Mouse (Mus musculus) liver, embryonic 15.5 days (tissue): ENCODE data around the gene Asic3. TPM values are rescaled to one million over a fixed set of nuclear protein-coding genes. Genes with fewer than 3 reads are reported as not detected.
"Not testable (repeated sequence)": the region's sequence is repeated elsewhere in the genome, so short reads cannot be mapped to it uniquely, and the experiment has no call there.

Experiments
- ATAC-seq: fragments of 200-750 bp; cut with Nextera tagmentation; 2 replicates; pipeline ENCODE4 v1.8.0; 2017; ENCODE audit warnings: moderate number of reproducible peaks, mild to moderate bottlenecking, moderate library complexity; ENCODE audit not compliant: insufficient read depth
- H3K27ac ChIP-seq: fragments of 300-500 bp; sonication (generic); replicated peaks from 2 replicates; pipeline ENCODE4 v1.5.1; 2015; ENCODE audit warnings: mild to moderate bottlenecking, inconsistent platforms
- H3K27me3 ChIP-seq: fragments of 300-500 bp; sonication (generic); 2 replicates; pipeline ENCODE4 v1.6.1; 2015; ENCODE audit warnings: mild to moderate bottlenecking, inconsistent platforms
- H3K36me3 ChIP-seq: fragments of 300-500 bp; sonication (generic); replicated peaks from 2 replicates; pipeline ENCODE4 v1.6.1; 2015; ENCODE audit warnings: moderate library complexity, mild to moderate bottlenecking, inconsistent platforms
- H3K4me1 ChIP-seq: fragments of 300-500 bp; sonication (generic); replicated peaks from 2 replicates; pipeline ENCODE4 v1.6.1; 2015; ENCODE audit warnings: inconsistent platforms
- H3K4me2 ChIP-seq: fragments of 300-500 bp; sonication (generic); 2 replicates; pipeline ENCODE4 v1.6.1; 2015; ENCODE audit warnings: moderate library complexity, mild to moderate bottlenecking, inconsistent platforms
- H3K4me3 ChIP-seq: fragments of 300-500 bp; sonication (generic); replicated peaks from 2 replicates; pipeline ENCODE4 v1.5.1; 2015; ENCODE audit warnings: mild to moderate bottlenecking, inconsistent platforms
- H3K9ac ChIP-seq: fragments of 300-500 bp; sonication (generic); 2 replicates; pipeline ENCODE4 v1.6.1; 2015; ENCODE audit warnings: moderate library complexity, mild to moderate bottlenecking, inconsistent platforms
- H3K9me3 ChIP-seq: fragments of 300-500 bp; sonication (generic); replicated peaks from 2 replicates; pipeline ENCODE4 v1.6.1; 2016; ENCODE audit warnings: inconsistent platforms
- WGBS: fragments of 180-500 bp; shearing (Covaris S2); methylation state at CpG from one replicate; pipeline ENCODE4 v1.1.7; 2015; ENCODE audit warnings: mixed read lengths; ENCODE audit not compliant: insufficient replicate concordance; 5-methylcytosine and 5-hydroxymethylcytosine counted together
- polyA plus RNA-seq: library from polyadenylated mRNA; unstranded; fragments of >200 nt; fragmentation: Nextera tagmentation; extraction: Ambion mirVana; gene quantifications from 2 replicates; pipeline ENCODE4 v1.2.1, GENCODE M21; 2015

The Asic3 gene
- polyA plus RNA-seq, 1 experiment from 2014 or later, result not detected

- Histone ChIP-seq H3K9me3 (no peaks in the 10 kb centered on the region), H3K36me3 (no peaks in the 10 kb centered on the region), H3K27ac (no peak overlapping the region), H3K4me3 (peak overlapping the region; percentile 46), H3K4me2 (peak overlapping the region; percentile 73), H3K4me1 (peaks cover 49% of the 10 kb centered on the region), H3K27me3 (peaks cover 50% of the 10 kb centered on the region), H3K9ac (peak overlapping the region; percentile 32; the same call in 1 of the 2 replicates)
- WGBS, result 22% methylated on average over 26 of the region's 26 CpGs
- ATAC-seq, result no peak
Observed at GRCm38 (mm10) chr5:24388246-24388915, 24.8 kb upstream of the Asic3 start.

GRCm38 (mm10) chr5:24389011-24389657 lies 24.1 kb upstream of the Asic3 start:
- no peak for ATAC-seq
- Histone ChIP-seq H3K4me1 (peaks cover 49% of the 10 kb centered on the region), H3K27me3 (peaks cover 50% of the 10 kb centered on the region), H3K9me3 (no peaks in the 10 kb centered on the region), H3K9ac (no peak overlapping the region), H3K4me3 (no peak overlapping the region), H3K36me3 (no peaks in the 10 kb centered on the region), H3K4me2 (no peak overlapping the region; the same call in 1 of the 2 replicates), H3K27ac (no peak overlapping the region)
- WGBS, result 43% methylated on average over 7 of the region's 7 CpGs

- H3K9me3 ChIP-seq, result no peaks in the 10 kb centered on the region
- H3K36me3 ChIP-seq, result no peaks in the 10 kb centered on the region
- peaks cover 47% of the 10 kb centered on the region for H3K27me3 ChIP-seq
- H3K4me2 ChIP-seq, result no peak overlapping the region
- H3K4me3 ChIP-seq, result no peak overlapping the region
- 64% methylated on average over 4 of the region's 4 CpGs for WGBS
- H3K27ac ChIP-seq, result no peak overlapping the region
- H3K4me1 ChIP-seq, result peaks cover 45% of the 10 kb centered on the region
- ATAC-seq, result no peak
- H3K9ac ChIP-seq, result no peak overlapping the region
Observed at GRCm38 (mm10) chr5:24389658-24390020, 23.6 kb upstream of the Asic3 start.

- H3K27me3 ChIP-seq, result peaks cover 25% of the 10 kb centered on the region
- H3K4me2 ChIP-seq, result no peak within 1 kb of the TSS
- H3K36me3 ChIP-seq, result no peaks in the 10 kb centered on the region
- WGBS, result 74% methylated on average over 7 of the region's 7 CpGs
- H3K9me3 ChIP-seq, result no peaks in the 10 kb centered on the region
- H3K9ac ChIP-seq, result no peak within 1 kb of the TSS
- no peak for ATAC-seq
- H3K27ac ChIP-seq, result no peak within 1 kb of the TSS
- peaks cover 54% of the 10 kb centered on the region for H3K4me1 ChIP-seq
- no peak within 1 kb of the TSS for H3K4me3 ChIP-seq
Observed at GRCm38 (mm10) chr5:24391864-24392263, 21.3 kb upstream of the Asic3 start, which contains the start of gene Atg9b. Atg9b (minus strand) TSS chr5:24392143.

- peaks cover 48% of the 10 kb centered on the region for H3K4me1 ChIP-seq
- no peaks in the 10 kb centered on the region for H3K9me3 ChIP-seq
- 65% methylated on average over 7 of the region's 7 CpGs for WGBS
- no peak overlapping the region for H3K4me2 ChIP-seq
- ATAC-seq, result no peak
- H3K27me3 ChIP-seq, result peaks cover 16% of the 10 kb centered on the region
- H3K9ac ChIP-seq, result no peak overlapping the region
- H3K27ac ChIP-seq, result no peak overlapping the region
- no peak overlapping the region for H3K4me3 ChIP-seq
- H3K36me3 ChIP-seq, result no peaks in the 10 kb centered on the region
Observed at GRCm38 (mm10) chr5:24392724-24393123, 20.5 kb upstream of the Asic3 start.

GRCm38 (mm10) chr5:24393392-24393997 lies 19.7 kb upstream of the Asic3 start, which contains the start of gene Abcb8:
Abcb8 (plus strand) TSS chr5:24393663.
- peak within 1 kb of the TSS; percentile 58 for H3K9ac ChIP-seq
- H3K9me3 ChIP-seq, result no peaks in the 10 kb centered on the region
- H3K36me3 ChIP-seq, result no peaks in the 10 kb centered on the region
- H3K4me1 ChIP-seq, result peaks cover 42% of the 10 kb centered on the region
- 12% methylated on average over 7 of the region's 7 CpGs for WGBS
- peaks cover 8% of the 10 kb centered on the region for H3K27me3 ChIP-seq
- peak within 1 kb of the TSS; percentile 77 for H3K4me2 ChIP-seq
- no peak for ATAC-seq
- H3K27ac ChIP-seq, result peak within 1 kb of the TSS; percentile 78
- H3K4me3 ChIP-seq, result peak within 1 kb of the TSS; percentile 71

GRCm38 (mm10) chr5:24394165-24394894 lies 18.9 kb upstream of the Asic3 start:
- Histone ChIP-seq H3K9ac (peak overlapping the region; percentile 58), H3K9me3 (no peaks in the 10 kb centered on the region), H3K36me3 (no peaks in the 10 kb centered on the region), H3K4me3 (peak overlapping the region; percentile 71), H3K4me1 (peaks cover 36% of the 10 kb centered on the region), H3K4me2 (peak overlapping the region; percentile 77), H3K27ac (peak overlapping the region; percentile 78), H3K27me3 (peaks cover under 1% of the 10 kb centered on the region; the same call in 1 of the 2 replicates)
- 1% methylated on average over 36 of the region's 36 CpGs for WGBS
- ATAC-seq, result peak; percentile 96

- not testable (repeated sequence) for ATAC-seq, H3K4me2 ChIP-seq, H3K27ac ChIP-seq, H3K9me3 ChIP-seq, H3K36me3 ChIP-seq, H3K4me3 ChIP-seq, H3K27me3 ChIP-seq, H3K9ac ChIP-seq
- 74% methylated on average over 6 of the region's 6 CpGs for WGBS
- H3K4me1 ChIP-seq, result peaks cover 29% of the 10 kb centered on the region
Observed at GRCm38 (mm10) chr5:24396254-24396653, 16.9 kb upstream of the Asic3 start.

GRCm38 (mm10) chr5:24399686-24400085 lies 13.5 kb upstream of the Asic3 start:
- no peak overlapping the region for H3K27ac ChIP-seq
- no peaks in the 10 kb centered on the region for H3K27me3 ChIP-seq
- H3K4me1 ChIP-seq, result peaks cover 19% of the 10 kb centered on the region
- 81% methylated on average over 10 of the region's 10 CpGs for WGBS
- H3K9me3 ChIP-seq, result no peaks in the 10 kb centered on the region
- H3K36me3 ChIP-seq, result peaks cover 16% of the 10 kb centered on the region
- no peak overlapping the region for H3K4me2 ChIP-seq
- no peak overlapping the region for H3K9ac ChIP-seq
- no peak for ATAC-seq
- no peak overlapping the region for H3K4me3 ChIP-seq

- no peak overlapping the region for H3K4me3 ChIP-seq
- 73% methylated on average over 11 of the region's 11 CpGs for WGBS
- ATAC-seq, result no peak
- H3K27me3 ChIP-seq, result no peaks in the 10 kb centered on the region
- peaks cover 18% of the 10 kb centered on the region for H3K4me1 ChIP-seq
- peaks cover 16% of the 10 kb centered on the region for H3K36me3 ChIP-seq
- no peaks in the 10 kb centered on the region for H3K9me3 ChIP-seq
- no peak overlapping the region for H3K4me2 ChIP-seq
- no peak overlapping the region for H3K9ac ChIP-seq
- no peak overlapping the region for H3K27ac ChIP-seq
Observed at GRCm38 (mm10) chr5:24400362-24400761, 12.8 kb upstream of the Asic3 start.
